37 mouse cellular contexts compared by ENCODE assay signal in the genomic region with DNA sequence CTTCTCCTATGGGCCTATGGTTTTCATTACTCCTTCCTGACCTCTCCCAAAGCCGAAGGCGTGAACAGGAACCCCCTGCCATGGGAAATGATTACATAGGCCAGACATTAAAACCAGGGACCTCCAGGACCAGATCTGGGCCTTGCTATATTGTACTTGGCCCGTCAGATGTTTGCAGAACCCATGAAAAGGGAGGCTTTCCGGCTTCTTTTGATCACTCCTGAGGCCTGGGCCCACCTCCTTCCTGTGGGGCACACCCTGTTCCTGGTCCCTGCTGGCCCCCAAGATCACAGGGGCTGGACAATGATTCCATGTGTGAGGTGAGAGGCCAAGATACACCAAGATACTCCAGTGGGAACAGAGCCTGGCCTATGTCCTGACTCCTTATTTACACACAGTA. TPM values are rescaled to one million over a fixed set of nuclear protein-coding genes. Genes with fewer than 3 reads are reported as not detected.
DNase-seq lines count a peak whose midpoint lies in the region; ATAC-seq and TF ChIP-seq lines count a peak whose summit lies in the region.
"Had no signal": no experiment of that assay in that cellular context is flagged by ENCODE, and none has a peak within 500 bp of the region (broad histone marks: within the 10 kb centered on the region; RNA-seq: fewer than 3 reads in every experiment).

No protein-coding gene starts in this region.

- peaks cover 22% of the 10 kb centered on the region for H3K27me3 ChIP-seq in heart, embryonic 10.5 days (ENCODE audit: insufficient read depth, poor library complexity, severe bottlenecking)
- peaks cover 24% of the 10 kb centered on the region for H3K27me3 ChIP-seq in hindbrain, embryonic 14.5 days (ENCODE audit: control insufficient read depth, insufficient read depth, low read length)
- H3K27me3 ChIP-seq in hindbrain, embryonic 16.5 days (replicated peaks; ENCODE audit: control insufficient read depth, insufficient read depth, low read length) = peaks cover 13% of the 10 kb centered on the region
- no peaks in the 10 kb centered on the region for H3K27me3 ChIP-seq in testis, adult 2 months (ENCODE audit: control insufficient read depth, insufficient read depth, low read length)

- DNase-seq in heart, adult 18-20 months = peak; percentile 22 to 73
- DNase-seq in heart, embryonic 10.5 days (ENCODE audit: low spot score) = no peak
- DNase-seq in hindbrain, embryonic 14.5 days (ENCODE audit: low spot score) = no peak
- DNase-seq in testis, postnatal 10 days (ENCODE audit: low spot score) = no peak
- no peak for DNase-seq in lung, postnatal 14 days
- DNase-seq: cerebellum, adult 11 months; cerebellum, adult 9-10 months; cerebellum, postnatal 36 days; gastrocnemius, postnatal 14 days; kidney, adult 11 months; kidney, postnatal 25 days; lung, adult 18-20 months; retina, postnatal 1 day; right cerebral cortex, postnatal 14 days; thymus, adult 18-20 months; thymus, postnatal 25 days had no signal

- TF ChIP-seq POLR2A in testis, adult 2 months (IDR thresholded peaks at IDR 0.05; ENCODE audit: control insufficient read depth, low read depth, low read length) = no peak

- peaks cover 12% of the 10 kb centered on the region for H3K4me1 ChIP-seq in heart, embryonic 10.5 days
- 0 out of 2 replicates have a peak, but pooled peaks cover 4% of the 10 kb centered on the region for H3K4me1 ChIP-seq in hindbrain, embryonic 14.5 days (replicated peaks; ENCODE audit: control insufficient read depth, insufficient read depth, low read length)
- peaks cover 6% of the 10 kb centered on the region; the same call in 1 of the 2 replicates for H3K4me1 ChIP-seq in hindbrain, embryonic 16.5 days (ENCODE audit: control insufficient read depth, insufficient read depth, low read depth, low read length)
- peaks cover 18% of the 10 kb centered on the region for H3K4me1 ChIP-seq in testis, adult 2 months (ENCODE audit: control insufficient read depth, insufficient read depth, low read length)

- H3K4me2 ChIP-seq in hindbrain, embryonic 14.5 days (replicated peaks) = no peak overlapping the region
- H3K4me2 ChIP-seq in hindbrain, embryonic 16.5 days (ENCODE audit: low read length) = no peak overlapping the region
- H3K4me2 ChIP-seq: forebrain, embryonic 13.5 days; kidney, embryonic 15.5 days; limb, embryonic 13.5 days; liver, embryonic 12.5 days; midbrain, embryonic 13.5 days; neural tube, embryonic 15.5 days; stomach, embryonic 15.5 days had no signal

- TF ChIP-seq CTCF in testis, adult 2 months (IDR thresholded peaks at IDR 0.05; ENCODE audit: control insufficient read depth, insufficient read depth, insufficient replicate concordance, low read depth, low read length) = no peak

- H3K27ac ChIP-seq in heart, embryonic 10.5 days = no peak overlapping the region
- H3K27ac ChIP-seq in hindbrain, embryonic 14.5 days = 0 out of 2 replicates have a peak overlapping the region, but pooled peaks have one; percentile 32
- H3K27ac ChIP-seq in hindbrain, embryonic 16.5 days (ENCODE audit: low read depth, low read length) = no peak overlapping the region
- peak overlapping the region; percentile 70 for H3K27ac ChIP-seq in testis, adult 2 months (ENCODE audit: control insufficient read depth, insufficient read depth, low read depth, low read length)
- H3K27ac ChIP-seq: forebrain, embryonic 13.5 days; kidney, embryonic 15.5 days; limb, embryonic 13.5 days; liver, embryonic 12.5 days; macrophage; midbrain, embryonic 13.5 days; stomach, embryonic 15.5 days had no signal

- WGBS in heart, embryonic 10.5 days = 85% methylated on average over 4 of the region's 4 CpGs
- 84% methylated on average over 4 of the region's 4 CpGs for WGBS in hindbrain, embryonic 14.5 days
- WGBS in hindbrain, embryonic 16.5 days = 88% methylated on average over 4 of the region's 4 CpGs

- no peak overlapping the region for H3K9ac ChIP-seq in hindbrain, embryonic 14.5 days
- no peak overlapping the region for H3K9ac ChIP-seq in hindbrain, embryonic 16.5 days (ENCODE audit: low read depth, low read length)
- H3K9ac ChIP-seq: forebrain, embryonic 13.5 days; kidney, embryonic 15.5 days; limb, embryonic 13.5 days; liver, embryonic 12.5 days; midbrain, embryonic 13.5 days; neural tube, embryonic 15.5 days; stomach, embryonic 15.5 days had no signal

- H3K9me3 ChIP-seq in heart, embryonic 10.5 days = no peaks in the 10 kb centered on the region
- H3K9me3 ChIP-seq in hindbrain, embryonic 14.5 days (ENCODE audit: control insufficient read depth, low read length) = no peaks in the 10 kb centered on the region
- H3K9me3 ChIP-seq in hindbrain, embryonic 16.5 days (ENCODE audit: control insufficient read depth, low read length) = no peaks in the 10 kb centered on the region
- H3K9me3 ChIP-seq: forebrain, embryonic 13.5 days; kidney, embryonic 15.5 days; limb, embryonic 13.5 days; liver, embryonic 12.5 days; midbrain, embryonic 13.5 days; neural tube, embryonic 15.5 days; stomach, embryonic 15.5 days had no signal

- H3K4me3 ChIP-seq in heart, embryonic 10.5 days = no peak overlapping the region
- H3K4me3 ChIP-seq in hindbrain, embryonic 14.5 days (replicated peaks; ENCODE audit: low read length) = no peak overlapping the region
- no peak overlapping the region for H3K4me3 ChIP-seq in hindbrain, embryonic 16.5 days (ENCODE audit: low read length)
- H3K4me3 ChIP-seq in testis, adult 2 months (ENCODE audit: control insufficient read depth, low read depth, low read length) = no peak overlapping the region
- H3K4me3 ChIP-seq: forebrain, embryonic 13.5 days; kidney, embryonic 15.5 days; limb, embryonic 13.5 days; liver, embryonic 12.5 days; midbrain, embryonic 13.5 days; neural tube, embryonic 15.5 days; stomach, embryonic 15.5 days had no signal

- no peak for ATAC-seq in hindbrain, embryonic 14.5 days (ENCODE audit: low FRiP score)
- no peak; the same call in 1 of the 2 replicates for ATAC-seq in hindbrain, embryonic 16.5 days
- ATAC-seq: forebrain, embryonic 13.5 days; inflammation-experienced regulatory T-cells, adult 6 months; liver, embryonic 12.5 days; lung, postnatal 0 days; midbrain, embryonic 13.5 days had no signal

- peaks cover 3% of the 10 kb centered on the region; the same call in 1 of the 2 replicates for H3K36me3 ChIP-seq in heart, embryonic 10.5 days
- H3K36me3 ChIP-seq in hindbrain, embryonic 14.5 days (replicated peaks; ENCODE audit: control insufficient read depth, insufficient read depth) = no peaks in the 10 kb centered on the region
- H3K36me3 ChIP-seq in hindbrain, embryonic 16.5 days (ENCODE audit: control insufficient read depth, insufficient read depth, low read length) = no peaks in the 10 kb centered on the region
- H3K36me3 ChIP-seq in testis, adult 2 months (ENCODE audit: control insufficient read depth, insufficient read depth, low read length) = no peaks in the 10 kb centered on the region
- H3K36me3 ChIP-seq: G1E; liver, embryonic 12.5 days; midbrain, embryonic 13.5 days; neural tube, embryonic 15.5 days; stomach, embryonic 15.5 days had no signal

RNA-seq across cellular contexts. Expression of a gene that starts 4.1 kb away (rescaled TPM):
- 1 to 10 TPM; 4.2 to 5.2 TPM for total RNA-seq in heart, adult 18-20 months (2021)
- 16.6 and 40.3 TPM in 2 replicates for polyA plus RNA-seq in heart, embryonic 10.5 days (2016; fragmentation: Nextera tagmentation; extraction: Ambion mirVana)
- polyA plus RNA-seq in hindbrain, embryonic 14.5 days (2014; fragmentation: Nextera tagmentation; extraction: Ambion mirVana) = 19.6 and 21.7 TPM in 2 replicates
- 24.1 and 27.8 TPM in 2 replicates for polyA plus RNA-seq in hindbrain, embryonic 16.5 days (2015; fragmentation: Nextera tagmentation; extraction: Ambion mirVana)
- polyA plus RNA-seq in testis, adult 2 months (2012; rRNA removed) = 24.4 and 30.2 TPM in 2 replicates
- polyA plus RNA-seq: G1E had no signal

RNA-seq across cellular contexts. Expression of a gene that starts 4.4 kb away (rescaled TPM):
- not detected for total RNA-seq in heart, adult 18-20 months (2021)
- polyA plus RNA-seq in heart, embryonic 10.5 days (2016; fragmentation: Nextera tagmentation; extraction: Ambion mirVana) = 1.2 and 2.5 TPM in 2 replicates
- 0.22 and 1.0 TPM in 2 replicates for polyA plus RNA-seq in hindbrain, embryonic 14.5 days (2014; fragmentation: Nextera tagmentation; extraction: Ambion mirVana)
- 0.63 and 0.82 TPM in 2 replicates for polyA plus RNA-seq in hindbrain, embryonic 16.5 days (2015; fragmentation: Nextera tagmentation; extraction: Ambion mirVana)
- 524 and 525 TPM in 2 replicates for polyA plus RNA-seq in testis, adult 2 months (2012; rRNA removed)
- total RNA-seq: granulocyte monocyte progenitor cell, adult 5-6 weeks; left cerebral cortex, postnatal 25 days; megakaryocyte-erythroid progenitor cell, adult 5-6 weeks had no signal

RNA-seq across cellular contexts. Expression of a gene that starts 12.6 kb away (rescaled TPM):
- total RNA-seq in heart, adult 18-20 months (2021) = 100 to 1,000 TPM in 1 of 2 experiments, 10 to 100 TPM in 1; 99.4 to 112 TPM
- 15.0 and 26.9 TPM in 2 replicates for polyA plus RNA-seq in heart, embryonic 10.5 days (2016; fragmentation: Nextera tagmentation; extraction: Ambion mirVana)
- 24.9 and 26.5 TPM in 2 replicates for polyA plus RNA-seq in hindbrain, embryonic 14.5 days (2014; fragmentation: Nextera tagmentation; extraction: Ambion mirVana)
- polyA plus RNA-seq in hindbrain, embryonic 16.5 days (2015; fragmentation: Nextera tagmentation; extraction: Ambion mirVana) = 25.7 and 27.3 TPM in 2 replicates
- 27.0 and 31.3 TPM in 2 replicates for polyA plus RNA-seq in testis, adult 2 months (2012; rRNA removed)

RNA-seq across cellular contexts. Expression of a gene that starts 25.3 kb away (rescaled TPM):
- total RNA-seq in heart, adult 18-20 months (2021) = 10 to 100 TPM; 12.3 to 17.5 TPM
- polyA plus RNA-seq in heart, embryonic 10.5 days (2016; fragmentation: Nextera tagmentation; extraction: Ambion mirVana) = not detected in 2 replicates
- polyA plus RNA-seq in hindbrain, embryonic 14.5 days (2014; fragmentation: Nextera tagmentation; extraction: Ambion mirVana) = not detected in 2 replicates
- polyA plus RNA-seq in hindbrain, embryonic 16.5 days (2015; fragmentation: Nextera tagmentation; extraction: Ambion mirVana) = not detected in 2 replicates
- not detected in 2 replicates for polyA plus RNA-seq in testis, adult 2 months (2012; rRNA removed)
- total RNA-seq: G1E; gastrocnemius, postnatal 14 days; granulocyte monocyte progenitor cell, adult 5-6 weeks; layer of hippocampus, adult 18-20 months; layer of hippocampus, postnatal 10 days; left cerebral cortex, adult 18-20 months; left cerebral cortex, postnatal 25 days; megakaryocyte-erythroid progenitor cell, adult 5-6 weeks had no signal
- polyA plus RNA-seq: embryonic facial prominence, embryonic 11.5 days; forebrain, embryonic 13.5 days; G1E; hindbrain, embryonic 11.5 days; inflammation-experienced regulatory T-cells, adult 6 months; kidney, embryonic 15.5 days; limb, embryonic 13.5 days; liver, embryonic 12.5 days; lung, postnatal 0 days; macrophage; midbrain, embryonic 13.5 days; neural tube, embryonic 15.5 days had no signal

RNA-seq across cellular contexts. Expression of a gene that starts 44.7 kb away (rescaled TPM):
- total RNA-seq in heart, adult 18-20 months (2021) = 1 to 10 TPM; 5.6 to 7.0 TPM
- polyA plus RNA-seq in heart, embryonic 10.5 days (2016; fragmentation: Nextera tagmentation; extraction: Ambion mirVana) = not detected in 2 replicates
- not detected in 2 replicates for polyA plus RNA-seq in hindbrain, embryonic 14.5 days (2014; fragmentation: Nextera tagmentation; extraction: Ambion mirVana)
- 0.44 TPM in 1 of 2 replicates, not detected in the other for polyA plus RNA-seq in hindbrain, embryonic 16.5 days (2015; fragmentation: Nextera tagmentation; extraction: Ambion mirVana)
- polyA plus RNA-seq in testis, adult 2 months (2012; rRNA removed) = 0.38 and 1.5 TPM in 2 replicates
- total RNA-seq: G1E; gastrocnemius, postnatal 14 days; granulocyte monocyte progenitor cell, adult 5-6 weeks; layer of hippocampus, adult 18-20 months; layer of hippocampus, postnatal 10 days; left cerebral cortex, adult 18-20 months; left cerebral cortex, postnatal 25 days; megakaryocyte-erythroid progenitor cell, adult 5-6 weeks had no signal
- polyA plus RNA-seq: embryonic facial prominence, embryonic 11.5 days; forebrain, embryonic 13.5 days; G1E; hindbrain, embryonic 11.5 days; inflammation-experienced regulatory T-cells, adult 6 months; kidney, embryonic 15.5 days; limb, embryonic 13.5 days; liver, embryonic 12.5 days; lung, postnatal 0 days; macrophage; midbrain, embryonic 13.5 days; neural tube, embryonic 15.5 days; stomach, embryonic 15.5 days had no signal

Comparison
In these comparisons a context has a peak if more than half of its experiments do, and no peak if none do; other contexts are left out.
1. DNase-seq: peak in heart, adult 18-20 months (2 of 2); none in heart, embryonic 10.5 days (single experiment), hindbrain, embryonic 14.5 days (single experiment), testis, postnatal 10 days (single experiment) and lung, postnatal 14 days (single experiment).
2. H3K27ac ChIP-seq: peak in hindbrain, embryonic 14.5 days (single experiment) and testis, adult 2 months (single experiment); none in heart, embryonic 10.5 days (single experiment) and hindbrain, embryonic 16.5 days (single experiment).
3. RNA of a gene that starts 4.4 kb away (polyA plus RNA-seq): 524 to 525 TPM in testis, adult 2 months; 1.2 to 2.5 TPM in heart, embryonic 10.5 days, 0.22 to 1.0 TPM in hindbrain, embryonic 14.5 days and 0.63 to 0.82 TPM in hindbrain, embryonic 16.5 days; every median in the first group is over 100 times any median in the second.